Comparison of ENCODE assay signal across 22 mouse cellular contexts in genomic region chr1:42874174-42874573, GRCm38 (mm10). TPM values are rescaled to one million over a fixed set of nuclear protein-coding genes. Genes with fewer than 3 reads are reported as not detected.
A peak's percentile ranks its signal among the peaks of the same experiment; 100 is the strongest.
DNase-seq lines count a peak whose midpoint lies in the region; ATAC-seq and TF ChIP-seq lines count a peak whose summit lies in the region.
"Had no signal": no experiment of that assay in that cellular context is flagged by ENCODE, and none has a peak within 500 bp of the region (broad histone marks: within the 10 kb centered on the region; RNA-seq: fewer than 3 reads in every experiment).

No protein-coding gene starts in this region.

- no peaks in the 10 kb centered on the region for H3K9me3 ChIP-seq in kidney, embryonic 14.5 days (ENCODE audit: control insufficient read depth, low read length)
- H3K9me3 ChIP-seq: intestine, embryonic 15.5 days; kidney, embryonic 15.5 days; liver, embryonic 12.5 days; lung, embryonic 15.5 days; midbrain, embryonic 13.5 days; stomach, embryonic 15.5 days had no signal

- no peak for TF ChIP-seq CTCF in brain, embryonic 14.5 days (IDR thresholded peaks at IDR 0.05; ENCODE audit: borderline replicate concordance, extremely low read depth, insufficient read depth, insufficient read length)

- DNase-seq in frontal cortex, postnatal 14 days (ENCODE audit: low spot score in 2 of 2), result no peak
- peak; percentile 53 for DNase-seq in layer of hippocampus, adult 9-11 months
- no peak for DNase-seq in layer of hippocampus, postnatal 36 days
- peak; percentile 28 for DNase-seq in brain, embryonic 14.5 days (ENCODE audit: low read depth)
- peak; percentile 34 for DNase-seq in right cerebral cortex, postnatal 14 days
- no peak for DNase-seq in thymus, postnatal 4 days
- DNase-seq: adrenal gland, postnatal 14 days; cerebellum, adult 9-10 months; spleen, adult 18-20 months; thymus, postnatal 14 days had no signal

- H3K27ac ChIP-seq in kidney, embryonic 14.5 days (ENCODE audit: low read depth, low read length), result no peak overlapping the region
- H3K27ac ChIP-seq: hindbrain, embryonic 14.5 days; intestine, embryonic 15.5 days; kidney, embryonic 15.5 days; liver, embryonic 12.5 days; lung, embryonic 15.5 days; midbrain, embryonic 13.5 days; stomach, embryonic 15.5 days had no signal

- no peak overlapping the region for H3K9ac ChIP-seq in kidney, embryonic 14.5 days (ENCODE audit: low read depth, low read length)
- H3K9ac ChIP-seq: hindbrain, embryonic 14.5 days; intestine, embryonic 15.5 days; kidney, embryonic 15.5 days; liver, embryonic 12.5 days; lung, embryonic 15.5 days; midbrain, embryonic 13.5 days; stomach, embryonic 15.5 days had no signal

- no peak overlapping the region for H3K4me2 ChIP-seq in kidney, embryonic 14.5 days (replicated peaks; ENCODE audit: low read depth, low read length)
- H3K4me2 ChIP-seq: hindbrain, embryonic 14.5 days; intestine, embryonic 15.5 days; kidney, embryonic 15.5 days; liver, embryonic 12.5 days; lung, embryonic 15.5 days; midbrain, embryonic 13.5 days; stomach, embryonic 15.5 days had no signal

- no peak overlapping the region for H3K4me3 ChIP-seq in kidney, embryonic 14.5 days (ENCODE audit: low read length)
- H3K4me3 ChIP-seq: intestine, embryonic 15.5 days; kidney, embryonic 15.5 days; liver, embryonic 12.5 days; lung, embryonic 15.5 days; midbrain, embryonic 13.5 days; stomach, embryonic 15.5 days had no signal

- 81% methylated on average over 2 of the region's 2 CpGs for WGBS in kidney, embryonic 14.5 days

- H3K36me3 ChIP-seq in kidney, embryonic 14.5 days (ENCODE audit: control insufficient read depth, insufficient read depth, low read length), result no peaks in the 10 kb centered on the region
- H3K36me3 ChIP-seq: intestine, embryonic 15.5 days; kidney, embryonic 15.5 days; lung, embryonic 15.5 days; midbrain, embryonic 13.5 days; stomach, embryonic 15.5 days had no signal

- peak; percentile 69 for ATAC-seq in frontal cortex, adult (ENCODE audit: low TSS enrichment)
- ATAC-seq in kidney, embryonic 14.5 days (ENCODE audit: low FRiP score, low TSS enrichment), result no peak
- ATAC-seq: activated CD4-positive, CD25-positive, alpha-beta regulatory T cell, adult 4 months; intestine, embryonic 15.5 days; liver, embryonic 12.5 days; midbrain, embryonic 13.5 days; Patski had no signal

- no peaks in the 10 kb centered on the region for H3K4me1 ChIP-seq in kidney, embryonic 14.5 days (ENCODE audit: control insufficient read depth, insufficient read depth, low read length)
- H3K4me1 ChIP-seq: intestine, embryonic 15.5 days; lung, embryonic 15.5 days; stomach, embryonic 15.5 days had no signal

- H3K27me3 ChIP-seq in kidney, embryonic 14.5 days (ENCODE audit: control insufficient read depth, insufficient read depth, low read length), result no peaks in the 10 kb centered on the region
- H3K27me3 ChIP-seq: CH12.LX; intestine, embryonic 15.5 days; kidney, embryonic 15.5 days; liver, embryonic 12.5 days; lung, embryonic 15.5 days; midbrain, embryonic 13.5 days; Patski; stomach, embryonic 15.5 days had no signal

- no peak for TF ChIP-seq POLR2A in brain, embryonic 14.5 days (IDR thresholded peaks at IDR 0.05; ENCODE audit: borderline replicate concordance, extremely low read depth, insufficient read depth, insufficient read length, poor library complexity, severe bottlenecking)

RNA-seq across cellular contexts. Expression of gene Mrps9, which starts 23.1 kb away (rescaled TPM):
- 10 to 100 TPM; 45.9 to 48.2 TPM for total RNA-seq in layer of hippocampus, postnatal 36 days (2021)
- polyA plus RNA-seq in brain, embryonic 14.5 days (2012; rRNA removed), result 40.5 and 43.2 TPM in 2 replicates
- 62.4 and 78.8 TPM in 2 replicates for polyA plus RNA-seq in kidney, embryonic 14.5 days (2014; fragmentation: Nextera tagmentation; extraction: Ambion mirVana)

Comparison
In these comparisons a context has a peak if more than half of its experiments do, and no peak if none do; other contexts are left out.
1. DNase-seq: peak in layer of hippocampus, adult 9-11 months (single experiment), brain, embryonic 14.5 days (single experiment) and right cerebral cortex, postnatal 14 days (single experiment); none in frontal cortex, postnatal 14 days (0 of 2), layer of hippocampus, postnatal 36 days (0 of 2) and thymus, postnatal 4 days (single experiment).